Mouse (Mus musculus): ENCODE measurements at regions not wholly inside any gene's neighbourhood (a gene's known extent, or its start where the extent isn't known, plus 50 kb on each side); places are given as distances from the start of the nearest gene placed in this dataset.
"Not testable (repeated sequence)": the region's sequence is repeated elsewhere in the genome, so short reads cannot be mapped to it uniquely, and the experiment has no call there.

DNA sequence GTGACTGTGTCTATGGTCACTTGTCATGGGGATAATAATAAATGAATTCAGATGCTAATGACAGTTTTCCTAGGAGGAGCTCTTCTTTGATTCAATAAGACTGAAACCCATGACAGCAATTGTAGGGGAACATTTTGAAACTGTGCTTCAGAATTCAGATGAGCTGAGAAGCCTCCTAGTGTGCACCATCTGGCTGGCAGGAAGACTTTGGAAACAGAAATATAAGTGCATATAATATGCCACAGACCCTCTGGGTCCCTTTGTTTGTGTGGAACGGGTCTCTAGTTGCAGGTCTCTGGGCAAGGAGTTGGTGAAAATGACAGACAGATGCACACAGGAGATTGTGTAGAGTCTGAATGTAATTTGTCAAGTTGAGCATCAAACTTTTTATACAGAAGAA is 1043.3 kb upstream of the Cntnap5a start:
- Histone ChIP-seq H3K4me1 (ENCODE audit: control insufficient read depth, insufficient read depth) (no peaks in the 10 kb centered on the region), H3K27ac (ENCODE audit: low read depth) (no peak overlapping the region), H3K9ac (replicated peaks; ENCODE audit: low read depth, low read length) (no peak overlapping the region), H3K9me3 (replicated peaks; ENCODE audit: control insufficient read depth, low read length) (no peaks in the 10 kb centered on the region), H3K27me3 (ENCODE audit: control insufficient read depth, insufficient read depth, low read length) (no peaks in the 10 kb centered on the region), H3K4me2 (ENCODE audit: low read depth, low read length) (no peak overlapping the region), H3K4me3 (ENCODE audit: low read depth, low read length) (no peak overlapping the region), H3K36me3 (replicated peaks; ENCODE audit: control insufficient read depth, insufficient read depth, low read length) (no peaks in the 10 kb centered on the region)
- WGBS, result 67% methylated on average over 1 of the region's 1 CpGs
- no peak for DNase-seq (ENCODE audit: low spot score)
- ATAC-seq (ENCODE audit: insufficient read depth, low read depth), result no peak
- TF ChIP-seq EP300 (IDR thresholded peaks at IDR 0.05; ENCODE audit: low read depth) (no peak), CTCF (IDR thresholded peaks at IDR 0.05; ENCODE audit: low read depth) (no peak)

DNA sequence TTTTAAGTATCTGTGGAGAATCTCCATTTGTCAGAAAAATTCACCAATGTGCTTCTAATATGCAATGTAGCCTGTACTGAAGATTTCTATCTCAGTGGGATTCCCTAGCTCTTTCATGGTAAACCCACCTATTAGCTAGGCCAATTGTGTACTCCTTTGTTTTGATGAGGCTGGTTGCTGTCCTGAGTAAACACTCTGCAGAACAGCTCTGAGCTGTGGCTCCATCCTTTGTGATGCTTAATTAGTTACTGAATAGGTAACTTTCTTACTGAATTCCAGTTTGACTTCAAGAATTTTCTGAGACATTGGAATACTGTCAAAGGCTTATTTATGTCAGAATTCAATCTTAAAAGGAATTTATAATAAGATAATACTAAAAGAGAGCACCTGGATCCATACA is 1042.7 kb upstream of the Cntnap5a start:
- H3K4me2 ChIP-seq (ENCODE audit: low read depth, low read length); H3K9me3 ChIP-seq (replicated peaks; ENCODE audit: control insufficient read depth, low read length); H3K36me3 ChIP-seq (replicated peaks; ENCODE audit: control insufficient read depth, insufficient read depth, low read length); H3K27me3 ChIP-seq (ENCODE audit: control insufficient read depth, insufficient read depth, low read length); H3K9ac ChIP-seq (replicated peaks; ENCODE audit: low read depth, low read length); DNase-seq (ENCODE audit: low spot score); H3K4me3 ChIP-seq (ENCODE audit: low read depth, low read length); ATAC-seq (ENCODE audit: insufficient read depth, low read depth); H3K27ac ChIP-seq (ENCODE audit: low read depth); H3K4me1 ChIP-seq (ENCODE audit: control insufficient read depth, insufficient read depth): not testable (repeated sequence)

DNA sequence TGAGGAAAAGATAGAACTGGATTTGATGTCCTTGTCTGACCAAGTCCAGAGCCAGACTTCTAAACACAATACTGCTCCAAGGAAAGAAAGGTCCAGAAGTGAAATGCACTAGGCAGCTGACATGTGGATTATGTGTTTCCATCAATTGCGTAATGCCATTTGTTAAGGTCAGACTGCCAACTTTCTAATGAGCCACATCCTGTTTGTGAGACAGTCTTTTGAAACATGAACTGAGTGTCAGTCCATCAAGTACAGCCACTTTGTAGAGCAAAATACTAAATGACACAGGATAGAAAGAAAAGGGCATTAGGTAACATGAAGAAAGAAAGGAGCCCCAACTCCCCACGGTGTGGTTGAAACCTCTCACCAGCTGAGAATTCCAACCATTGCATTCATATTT is 1010.6 kb upstream of the Cntnap5a start:
- no peaks in the 10 kb centered on the region for H3K4me1 ChIP-seq (ENCODE audit: control insufficient read depth, insufficient read depth)
- no peaks in the 10 kb centered on the region for H3K27me3 ChIP-seq (ENCODE audit: control insufficient read depth, insufficient read depth, low read length)
- H3K9ac ChIP-seq (replicated peaks; ENCODE audit: low read depth, low read length), result no peak overlapping the region
- TF ChIP-seq CTCF (IDR thresholded peaks at IDR 0.05; ENCODE audit: low read depth) (no peak), EP300 (IDR thresholded peaks at IDR 0.05; ENCODE audit: low read depth) (no peak)
- H3K9me3 ChIP-seq (replicated peaks; ENCODE audit: control insufficient read depth, low read length), result no peaks in the 10 kb centered on the region
- H3K4me2 ChIP-seq (ENCODE audit: low read depth, low read length), result no peak overlapping the region
- no peaks in the 10 kb centered on the region for H3K36me3 ChIP-seq (replicated peaks; ENCODE audit: control insufficient read depth, insufficient read depth, low read length)
- no peak overlapping the region for H3K4me3 ChIP-seq (ENCODE audit: low read depth, low read length)
- DNase-seq (ENCODE audit: low spot score), result peak; percentile 17
- 48% methylated on average over 2 of the region's 2 CpGs for WGBS
- no peak overlapping the region for H3K27ac ChIP-seq (ENCODE audit: low read depth)
- no peak for ATAC-seq (ENCODE audit: insufficient read depth, low read depth)

DNA sequence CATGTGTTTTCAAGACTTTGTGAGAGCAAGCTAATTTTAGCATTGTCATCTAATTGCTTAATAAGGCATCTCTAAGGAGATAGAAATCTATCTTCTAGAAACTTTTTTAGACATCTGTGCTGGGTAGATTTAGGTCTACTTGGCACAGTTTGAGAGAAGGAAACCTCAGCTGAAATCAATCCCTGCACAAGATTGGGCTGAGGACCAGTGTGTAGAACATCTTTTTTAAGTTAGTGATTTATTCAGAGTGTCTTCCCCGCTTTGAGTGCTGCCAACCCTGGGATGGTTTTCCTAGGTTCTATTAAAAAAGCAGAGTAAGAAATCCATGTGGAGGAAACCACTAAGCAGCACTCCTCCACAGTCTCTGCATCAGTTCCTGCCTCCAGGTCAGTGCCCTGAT is 1003.3 kb upstream of the Cntnap5a start:
- DNase-seq (ENCODE audit: low spot score) (no peak), ATAC-seq (ENCODE audit: insufficient read depth, low read depth) (no peak)
- Histone ChIP-seq H3K36me3 (replicated peaks; ENCODE audit: control insufficient read depth, insufficient read depth, low read length) (no peaks in the 10 kb centered on the region), H3K9me3 (replicated peaks; ENCODE audit: control insufficient read depth, low read length) (no peaks in the 10 kb centered on the region), H3K9ac (replicated peaks; ENCODE audit: low read depth, low read length) (no peak overlapping the region), H3K27ac (ENCODE audit: low read depth) (no peak overlapping the region), H3K4me1 (ENCODE audit: control insufficient read depth, insufficient read depth) (no peaks in the 10 kb centered on the region), H3K27me3 (ENCODE audit: control insufficient read depth, insufficient read depth, low read length) (no peaks in the 10 kb centered on the region), H3K4me2 (ENCODE audit: low read depth, low read length) (no peak overlapping the region), H3K4me3 (ENCODE audit: low read depth, low read length) (no peak overlapping the region)
- TF ChIP-seq EP300 (IDR thresholded peaks at IDR 0.05; ENCODE audit: low read depth), result no peak
- TF ChIP-seq CTCF (IDR thresholded peaks at IDR 0.05; ENCODE audit: low read depth), result no peak
- WGBS, result 51% methylated on average over 1 of the region's 1 CpGs

DNA sequence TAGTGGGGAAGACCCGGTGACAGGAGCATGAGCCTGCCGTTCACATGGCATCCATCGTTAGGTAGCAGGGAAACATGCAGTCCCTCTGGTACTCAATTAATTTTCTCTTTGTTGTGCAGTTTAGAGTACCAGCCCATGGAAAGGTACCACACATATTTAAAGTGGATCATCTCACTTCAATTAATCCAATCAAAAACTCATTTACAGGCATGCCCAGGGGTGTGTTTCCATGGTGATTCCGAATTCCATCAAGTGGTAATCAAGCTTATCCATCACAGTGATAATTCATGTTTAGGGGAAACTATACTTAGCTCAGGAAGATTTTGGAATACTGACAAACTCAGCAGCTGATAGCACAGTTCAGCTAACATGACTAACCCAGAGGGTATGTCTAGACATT is 963.4 kb upstream of the Cntnap5a start:
- no peaks in the 10 kb centered on the region for H3K36me3 ChIP-seq (replicated peaks; ENCODE audit: control insufficient read depth, insufficient read depth, low read length)
- TF ChIP-seq EP300 (IDR thresholded peaks at IDR 0.05; ENCODE audit: low read depth), result no peak
- TF ChIP-seq CTCF (IDR thresholded peaks at IDR 0.05; ENCODE audit: low read depth), result no peak
- ATAC-seq (ENCODE audit: insufficient read depth, low read depth) (no peak), DNase-seq (ENCODE audit: low spot score) (no peak)
- 73% methylated on average over 4 of the region's 4 CpGs for WGBS
- no peak overlapping the region for H3K4me2 ChIP-seq (ENCODE audit: low read depth, low read length)
- H3K27me3 ChIP-seq (ENCODE audit: control insufficient read depth, insufficient read depth, low read length), result no peaks in the 10 kb centered on the region
- no peaks in the 10 kb centered on the region for H3K9me3 ChIP-seq (replicated peaks; ENCODE audit: control insufficient read depth, low read length)
- H3K4me3 ChIP-seq (ENCODE audit: low read depth, low read length), result no peak overlapping the region
- no peaks in the 10 kb centered on the region for H3K4me1 ChIP-seq (ENCODE audit: control insufficient read depth, insufficient read depth)
- no peak overlapping the region for H3K27ac ChIP-seq (ENCODE audit: low read depth)
- no peak overlapping the region for H3K9ac ChIP-seq (replicated peaks; ENCODE audit: low read depth, low read length)

DNA sequence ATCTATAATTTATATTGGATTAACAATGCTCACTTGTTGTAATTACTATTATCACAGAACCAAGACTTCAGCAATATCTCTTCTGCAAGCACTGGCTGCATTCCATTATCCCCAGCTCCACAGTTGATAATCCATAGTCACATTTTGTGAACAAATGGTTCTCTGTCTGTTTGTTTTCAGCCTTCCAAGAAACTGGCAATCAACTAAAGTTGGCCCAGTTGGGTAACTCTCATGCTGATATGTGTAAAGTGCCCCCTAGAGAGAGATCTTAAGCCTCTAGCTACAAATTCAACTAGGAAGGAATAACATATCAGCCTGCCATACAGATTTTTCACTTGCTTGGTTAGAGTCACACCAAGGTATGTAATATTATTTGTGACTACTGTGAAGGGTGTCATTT is 955.4 kb upstream of the Cntnap5a start:
- H3K4me1 ChIP-seq (ENCODE audit: control insufficient read depth, insufficient read depth), result no peaks in the 10 kb centered on the region
- H3K27me3 ChIP-seq (ENCODE audit: control insufficient read depth, insufficient read depth, low read length), result no peaks in the 10 kb centered on the region
- no peak overlapping the region for H3K9ac ChIP-seq (replicated peaks; ENCODE audit: low read depth, low read length)
- H3K4me2 ChIP-seq (ENCODE audit: low read depth, low read length), result no peak overlapping the region
- DNase-seq (ENCODE audit: low spot score) (no peak), ATAC-seq (ENCODE audit: insufficient read depth, low read depth) (no peak)
- H3K9me3 ChIP-seq (replicated peaks; ENCODE audit: control insufficient read depth, low read length), result no peaks in the 10 kb centered on the region
- H3K4me3 ChIP-seq (ENCODE audit: low read depth, low read length), result no peak overlapping the region
- H3K27ac ChIP-seq (ENCODE audit: low read depth), result no peak overlapping the region
- no peaks in the 10 kb centered on the region for H3K36me3 ChIP-seq (replicated peaks; ENCODE audit: control insufficient read depth, insufficient read depth, low read length)
- TF ChIP-seq EP300 (IDR thresholded peaks at IDR 0.05; ENCODE audit: low read depth) (no peak), CTCF (IDR thresholded peaks at IDR 0.05; ENCODE audit: low read depth) (no peak)

Data from heart, postnatal 0 days (tissue).